Mouse (Mus musculus) stomach, embryonic 15.5 days (tissue): ENCODE results near the gene Il31ra. TPM values are rescaled to one million over a fixed set of nuclear protein-coding genes. Genes with fewer than 3 reads are reported as not detected.

Experiments used
- ATAC-seq: fragments of 200-750 bp; cut with Nextera tagmentation; 2 replicates; pipeline ENCODE4 v1.8.0; 2017; ENCODE audit warnings: low read depth, moderate number of reproducible peaks, moderate TSS enrichment; ENCODE audit not compliant: insufficient read depth, low FRiP score
- H3K27ac ChIP-seq: fragments of 300-500 bp; sonication (generic); 2 replicates; pipeline ENCODE4 v1.5.1; 2015; ENCODE audit warnings: mild to moderate bottlenecking, inconsistent platforms
- H3K27me3 ChIP-seq: fragments of 300-500 bp; sonication (generic); replicated peaks from 2 replicates; pipeline ENCODE4 v1.6.1; 2015; ENCODE audit warnings: inconsistent platforms
- H3K36me3 ChIP-seq: fragments of 300-500 bp; sonication (generic); 2 replicates; pipeline ENCODE4 v1.6.1; 2015; ENCODE audit warnings: inconsistent platforms
- H3K4me1 ChIP-seq: fragments of 300-500 bp; sonication (generic); 2 replicates; pipeline ENCODE4 v1.6.1; 2015; ENCODE audit warnings: inconsistent platforms
- H3K4me2 ChIP-seq: fragments of 300-500 bp; sonication (generic); 2 replicates; pipeline ENCODE4 v1.6.1; 2015; ENCODE audit warnings: mild to moderate bottlenecking, inconsistent platforms
- H3K4me3 ChIP-seq: fragments of 300-500 bp; sonication (generic); replicated peaks from 2 replicates; pipeline ENCODE4 v1.5.1; 2015; ENCODE audit warnings: inconsistent platforms
- H3K9ac ChIP-seq: fragments of 300-500 bp; sonication (generic); 2 replicates; pipeline ENCODE4 v1.6.1; 2015; ENCODE audit warnings: inconsistent platforms
- H3K9me3 ChIP-seq: fragments of 300-500 bp; sonication (generic); 2 replicates; pipeline ENCODE4 v1.6.1; 2016; ENCODE audit warnings: inconsistent platforms
- WGBS: fragments of 180-500 bp; shearing (Covaris S2); methylation state at CpG from one replicate; pipeline ENCODE4 v1.1.7; 2015; 5-methylcytosine and 5-hydroxymethylcytosine counted together
- polyA plus RNA-seq: library from polyadenylated mRNA; unstranded; fragments of >200 nt; fragmentation: Nextera tagmentation; extraction: Ambion mirVana; gene quantifications from 2 replicates; pipeline ENCODE4 v1.2.1, GENCODE M21; 2015

Gene Il31ra
- polyA plus RNA-seq, 1 experiment from 2014 or later = 0.06 TPM

GRCm38 (mm10) chr13:112553304-112553703, 40.9 kb downstream of the Il31ra start:
- Histone ChIP-seq H3K4me2 (no peak overlapping the region), H3K27me3 (no peaks in the 10 kb centered on the region), H3K4me3 (no peak overlapping the region), H3K9me3 (no peaks in the 10 kb centered on the region), H3K4me1 (no peaks in the 10 kb centered on the region), H3K36me3 (no peaks in the 10 kb centered on the region), H3K9ac (no peak overlapping the region), H3K27ac (no peak overlapping the region)
- ATAC-seq = no peak
- WGBS = 87% methylated on average over 5 of the region's 5 CpGs

- no peaks in the 10 kb centered on the region for H3K36me3 ChIP-seq
- 70% methylated on average over 7 of the region's 7 CpGs for WGBS
- no peaks in the 10 kb centered on the region for H3K27me3 ChIP-seq
- no peak overlapping the region for H3K4me3 ChIP-seq
- no peak overlapping the region for H3K27ac ChIP-seq
- no peak overlapping the region for H3K9ac ChIP-seq
- no peak overlapping the region for H3K4me2 ChIP-seq
- H3K9me3 ChIP-seq = no peaks in the 10 kb centered on the region
- no peak for ATAC-seq
- no peaks in the 10 kb centered on the region for H3K4me1 ChIP-seq
Observed at GRCm38 (mm10) chr13:112551641-112552548, 42.3 kb downstream of the Il31ra start.

- no peak overlapping the region for H3K4me3 ChIP-seq
- 53% methylated on average over 10 of the region's 10 CpGs for WGBS
Observed at GRCm38 (mm10) chr13:112541223-112541975, 52.8 kb downstream of the Il31ra start.

GRCm38 (mm10) chr13:112540616-112541015, 53.5 kb downstream of the Il31ra start:
- no peak for ATAC-seq
- Histone ChIP-seq H3K4me3 (no peak overlapping the region), H3K27ac (no peak overlapping the region), H3K9me3 (no peaks in the 10 kb centered on the region), H3K27me3 (no peaks in the 10 kb centered on the region), H3K9ac (no peak overlapping the region), H3K4me2 (no peak overlapping the region), H3K36me3 (no peaks in the 10 kb centered on the region), H3K4me1 (no peaks in the 10 kb centered on the region)
- 49% methylated on average over 3 of the region's 3 CpGs for WGBS

More at GRCm38 (mm10) chr13:112541223-112541975, 52.8 kb downstream of the Il31ra start:
- Histone ChIP-seq H3K36me3 (no peaks in the 10 kb centered on the region), H3K9me3 (no peaks in the 10 kb centered on the region), H3K9ac (no peak overlapping the region), H3K4me1 (no peaks in the 10 kb centered on the region), H3K27ac (no peak overlapping the region), H3K4me2 (no peak overlapping the region), H3K27me3 (no peaks in the 10 kb centered on the region)
- ATAC-seq = no peak

- H3K9me3 ChIP-seq = no peaks in the 10 kb centered on the region
- H3K27ac ChIP-seq = no peak overlapping the region
- H3K4me2 ChIP-seq = no peak overlapping the region
- 89% methylated on average over 7 of the region's 7 CpGs for WGBS
- no peak overlapping the region for H3K4me3 ChIP-seq
- H3K36me3 ChIP-seq = no peaks in the 10 kb centered on the region
- H3K27me3 ChIP-seq = no peaks in the 10 kb centered on the region
- no peaks in the 10 kb centered on the region for H3K4me1 ChIP-seq
- ATAC-seq = no peak
- no peak overlapping the region for H3K9ac ChIP-seq
Observed at GRCm38 (mm10) chr13:112537065-112537464, 57.1 kb downstream of the Il31ra start.

- no peak overlapping the region for H3K4me3 ChIP-seq
- no peak overlapping the region for H3K9ac ChIP-seq
- 43% methylated on average over 4 of the region's 4 CpGs for WGBS
- H3K9me3 ChIP-seq = no peaks in the 10 kb centered on the region
- H3K4me1 ChIP-seq = no peaks in the 10 kb centered on the region
- H3K36me3 ChIP-seq = no peaks in the 10 kb centered on the region
- no peak for ATAC-seq
- no peak overlapping the region for H3K27ac ChIP-seq
- H3K27me3 ChIP-seq = no peaks in the 10 kb centered on the region
- no peak overlapping the region for H3K4me2 ChIP-seq
Observed at GRCm38 (mm10) chr13:112536611-112537010, 57.5 kb downstream of the Il31ra start.

- Histone ChIP-seq H3K4me3 (no peak overlapping the region), H3K9ac (no peak overlapping the region)
Observed at GRCm38 (mm10) chr13:112533556-112533955, 60.6 kb downstream of the Il31ra start.

GRCm38 (mm10) chr13:112532235-112532634, 61.9 kb downstream of the Il31ra start:
- Histone ChIP-seq H3K9me3 (no peaks in the 10 kb centered on the region), H3K9ac (no peak overlapping the region), H3K4me2 (no peak overlapping the region), H3K27ac (no peak overlapping the region), H3K27me3 (no peaks in the 10 kb centered on the region), H3K4me1 (no peaks in the 10 kb centered on the region), H3K36me3 (no peaks in the 10 kb centered on the region), H3K4me3 (no peak overlapping the region)
- 85% methylated on average over 6 of the region's 6 CpGs for WGBS
- ATAC-seq = no peak

More at GRCm38 (mm10) chr13:112533556-112533955, 60.6 kb downstream of the Il31ra start:
- no peak overlapping the region for H3K4me2 ChIP-seq
- no peak for ATAC-seq
- WGBS = 68% methylated on average over 9 of the region's 9 CpGs
- no peak overlapping the region for H3K27ac ChIP-seq
- no peaks in the 10 kb centered on the region for H3K9me3 ChIP-seq
- H3K36me3 ChIP-seq = no peaks in the 10 kb centered on the region
- no peaks in the 10 kb centered on the region for H3K4me1 ChIP-seq
- no peaks in the 10 kb centered on the region for H3K27me3 ChIP-seq

- no peaks in the 10 kb centered on the region for H3K27me3 ChIP-seq
- H3K36me3 ChIP-seq = no peaks in the 10 kb centered on the region
- H3K4me3 ChIP-seq = no peak overlapping the region
- no peaks in the 10 kb centered on the region for H3K9me3 ChIP-seq
- H3K27ac ChIP-seq = no peak overlapping the region
- no peak for ATAC-seq
- H3K9ac ChIP-seq = no peak overlapping the region
- no peaks in the 10 kb centered on the region for H3K4me1 ChIP-seq
- no peak overlapping the region for H3K4me2 ChIP-seq
- WGBS = 31% methylated on average over 3 of the region's 3 CpGs
Observed at GRCm38 (mm10) chr13:112529893-112530292, 64.3 kb downstream of the Il31ra start.

- 68% methylated on average over 1 of the region's 1 CpGs for WGBS
- Histone ChIP-seq H3K4me1 (no peaks in the 10 kb centered on the region), H3K27ac (no peak overlapping the region), H3K4me2 (no peak overlapping the region), H3K27me3 (no peaks in the 10 kb centered on the region), H3K9ac (no peak overlapping the region), H3K9me3 (no peaks in the 10 kb centered on the region), H3K4me3 (no peak overlapping the region), H3K36me3 (no peaks in the 10 kb centered on the region)
- ATAC-seq = no peak
Observed at GRCm38 (mm10) chr13:112527186-112527585, 67.0 kb downstream of the Il31ra start.

GRCm38 (mm10) chr13:112523346-112523970, 70.7 kb downstream of the Il31ra start:
- H3K27me3 ChIP-seq = no peaks in the 10 kb centered on the region
- WGBS = 80% methylated on average over 10 of the region's 10 CpGs
- no peaks in the 10 kb centered on the region for H3K9me3 ChIP-seq
- no peak overlapping the region for H3K27ac ChIP-seq
- no peak overlapping the region for H3K4me2 ChIP-seq
- ATAC-seq = no peak
- H3K4me1 ChIP-seq = no peaks in the 10 kb centered on the region
- H3K9ac ChIP-seq = no peak overlapping the region
- no peak overlapping the region for H3K4me3 ChIP-seq
- H3K36me3 ChIP-seq = no peaks in the 10 kb centered on the region

GRCm38 (mm10) chr13:112522896-112523295, 71.3 kb downstream of the Il31ra start:
- no peak for ATAC-seq
- WGBS = 87% methylated on average over 3 of the region's 3 CpGs
- H3K4me2 ChIP-seq = no peak overlapping the region
- H3K9ac ChIP-seq = no peak overlapping the region
- H3K4me1 ChIP-seq = no peaks in the 10 kb centered on the region
- no peak overlapping the region for H3K4me3 ChIP-seq
- H3K27ac ChIP-seq = no peak overlapping the region
- H3K9me3 ChIP-seq = no peaks in the 10 kb centered on the region
- no peaks in the 10 kb centered on the region for H3K36me3 ChIP-seq
- no peaks in the 10 kb centered on the region for H3K27me3 ChIP-seq
